Mouse (Mus musculus): ENCODE results near the gene C1rl. TPM values are rescaled to one million over a fixed set of nuclear protein-coding genes. Genes with fewer than 3 reads are reported as not detected.
"Not testable (repeated sequence)": the region's sequence is repeated elsewhere in the genome, so short reads cannot be mapped to it uniquely, and the experiment has no call there.

Gene C1rl
- polyA plus RNA-seq, 1 experiment from 2014 or later, result 0.45 TPM

DNA sequence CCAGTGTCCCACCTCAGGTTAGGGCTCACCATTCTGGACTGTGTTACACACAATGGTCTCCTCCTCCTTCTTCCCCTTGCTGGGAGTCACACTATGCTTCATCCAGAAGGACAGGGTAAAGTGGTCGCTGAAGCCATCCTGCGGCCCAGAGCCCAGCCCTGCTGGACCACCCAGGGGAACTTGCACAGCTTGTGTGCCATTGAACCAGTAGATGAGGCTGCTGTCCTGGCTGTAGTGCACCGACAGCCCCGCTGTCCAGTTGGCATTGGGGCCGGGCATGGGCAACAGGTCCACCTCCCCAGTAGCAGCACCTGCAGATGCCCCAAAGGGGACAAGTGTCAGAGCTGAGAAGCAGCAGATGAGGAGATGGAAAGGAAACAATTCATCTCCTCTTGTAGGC is 35.1 kb upstream of the C1rl start:
- Histone ChIP-seq H3K9me3 (no peaks in the 10 kb centered on the region), H3K9ac (no peak overlapping the region), H3K36me3 (no peaks in the 10 kb centered on the region), H3K4me2 (replicated peaks) (no peak overlapping the region), H3K4me1 (no peaks in the 10 kb centered on the region), H3K27me3 (no peaks in the 10 kb centered on the region), H3K4me3 (no peak overlapping the region), H3K27ac (no peak overlapping the region)
- WGBS, result 86% methylated on average over 5 of the region's 5 CpGs
- no peak for ATAC-seq (ENCODE audit: insufficient number of reproducible peaks, insufficient read depth, low FRiP score, low TSS enrichment)

DNA sequence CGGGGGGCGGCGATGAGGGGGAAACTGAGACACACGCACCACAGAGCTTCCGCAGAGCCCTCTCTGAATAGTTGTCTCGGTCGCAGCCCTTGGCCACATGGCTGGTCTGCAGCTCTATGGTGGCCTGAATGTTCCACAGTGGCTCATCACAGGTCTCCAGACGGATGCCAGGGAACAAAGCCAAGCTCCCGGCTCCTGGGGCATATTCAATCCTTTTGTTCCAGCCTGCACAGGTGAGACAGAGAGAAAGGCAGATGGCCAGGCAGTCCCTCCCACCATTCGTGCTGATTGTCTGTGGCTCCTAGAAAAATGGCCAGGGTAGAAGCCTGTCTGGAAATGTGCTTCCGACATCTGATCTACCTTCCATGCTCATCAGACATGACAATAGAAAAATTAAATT is 34.4 kb upstream of the C1rl start:
- H3K4me3 ChIP-seq, result no peak overlapping the region
- no peaks in the 10 kb centered on the region for H3K27me3 ChIP-seq
- H3K4me1 ChIP-seq, result no peaks in the 10 kb centered on the region
- H3K27ac ChIP-seq, result no peak overlapping the region
- H3K4me2 ChIP-seq (replicated peaks), result no peak overlapping the region
- no peaks in the 10 kb centered on the region for H3K36me3 ChIP-seq
- no peak for ATAC-seq (ENCODE audit: insufficient number of reproducible peaks, insufficient read depth, low FRiP score, low TSS enrichment)
- 82% methylated on average over 11 of the region's 11 CpGs for WGBS
- no peak overlapping the region for H3K9ac ChIP-seq
- no peaks in the 10 kb centered on the region for H3K9me3 ChIP-seq

GRCm38 (mm10) chr6:124459388-124459787 is 33.5 kb upstream of the C1rl start:
- H3K9ac ChIP-seq, result no peak overlapping the region
- no peak overlapping the region for H3K4me3 ChIP-seq
- no peak for ATAC-seq (ENCODE audit: insufficient number of reproducible peaks, insufficient read depth, low FRiP score, low TSS enrichment)
- no peak overlapping the region for H3K4me2 ChIP-seq (replicated peaks)
- no peak overlapping the region for H3K27ac ChIP-seq
- H3K4me1 ChIP-seq, result peaks cover 5% of the 10 kb centered on the region; the same call in 1 of the 2 replicates
- H3K27me3 ChIP-seq, result no peaks in the 10 kb centered on the region
- no peaks in the 10 kb centered on the region for H3K9me3 ChIP-seq
- 80% methylated on average over 4 of the region's 4 CpGs for WGBS
- H3K36me3 ChIP-seq, result no peaks in the 10 kb centered on the region

DNA sequence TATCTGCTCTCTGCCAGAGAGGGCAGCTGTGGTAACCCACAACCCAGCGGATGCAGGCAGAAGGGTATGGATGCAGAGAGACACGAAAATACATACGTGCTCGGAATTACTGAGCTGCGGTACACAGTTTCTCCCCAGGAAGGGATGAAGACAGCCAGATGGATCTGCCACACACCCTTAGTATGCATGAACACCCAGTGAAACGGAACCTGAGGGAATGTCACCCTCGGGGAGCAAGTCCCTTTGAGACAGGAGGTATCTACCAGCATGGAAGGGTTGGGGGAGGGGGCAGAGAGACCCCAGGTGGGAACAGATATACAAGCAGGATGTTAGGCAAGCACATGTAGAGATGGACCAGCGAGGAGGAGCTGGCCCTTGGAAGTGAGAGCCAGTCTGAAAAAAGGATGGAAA is 29.0 kb upstream of the C1rl start:
- peak overlapping the region; percentile 75 for H3K4me2 ChIP-seq (replicated peaks)
- 22% methylated on average over 8 of the region's 8 CpGs for WGBS
- no peak overlapping the region for H3K27ac ChIP-seq
- H3K27me3 ChIP-seq, result no peaks in the 10 kb centered on the region
- peak overlapping the region; percentile 50 for H3K4me3 ChIP-seq
- H3K36me3 ChIP-seq, result no peaks in the 10 kb centered on the region
- peak overlapping the region; percentile 58 for H3K9ac ChIP-seq
- H3K9me3 ChIP-seq, result no peaks in the 10 kb centered on the region
- peaks cover 10% of the 10 kb centered on the region for H3K4me1 ChIP-seq
- no peak for ATAC-seq (ENCODE audit: insufficient number of reproducible peaks, insufficient read depth, low FRiP score, low TSS enrichment)

DNA sequence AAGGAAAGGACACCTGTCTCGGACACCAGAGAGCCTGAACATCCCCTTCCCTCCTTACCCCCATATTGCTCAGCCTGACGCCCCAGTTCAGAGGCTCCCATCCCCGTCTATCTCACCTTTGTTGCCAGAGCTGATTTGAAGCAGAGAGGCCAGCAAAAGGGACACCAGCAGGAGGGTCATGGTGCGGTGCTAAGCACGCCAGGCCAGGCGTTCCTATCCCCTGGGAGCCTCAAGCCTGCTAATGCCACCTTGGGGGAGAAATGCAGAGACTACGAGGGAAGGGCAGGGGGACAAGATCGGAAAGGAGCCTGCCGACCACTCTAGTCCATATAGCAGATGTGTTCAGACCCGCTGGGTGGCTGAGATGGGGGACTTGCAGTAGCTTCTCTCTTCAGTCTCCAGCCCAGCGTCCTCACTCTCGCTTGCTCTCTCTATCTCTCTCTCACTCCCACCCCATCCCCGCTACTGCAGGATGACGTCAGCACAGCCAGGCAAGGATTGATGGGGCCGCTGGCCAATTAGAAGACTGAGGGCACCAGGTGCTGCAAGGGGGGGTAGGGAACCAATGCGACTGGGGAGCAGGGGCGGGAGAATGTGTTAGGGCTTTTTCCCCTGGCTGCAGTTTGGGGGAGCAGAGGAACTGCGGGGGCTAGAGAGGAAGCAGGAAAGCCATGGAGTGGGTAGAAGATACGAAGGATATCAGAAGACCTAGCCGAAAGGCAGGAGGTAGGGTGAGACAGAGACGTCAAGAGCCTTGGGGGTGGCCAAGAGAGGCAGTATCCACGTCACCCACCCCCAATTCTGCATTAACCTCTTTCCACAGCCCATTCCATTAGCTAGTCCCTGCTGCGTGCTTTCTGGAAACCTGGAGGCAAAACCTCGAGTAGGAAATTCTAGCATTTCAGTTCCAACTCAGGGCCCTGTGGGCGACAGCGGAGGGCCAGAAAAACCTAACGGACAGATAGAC is 28.3 kb upstream of the C1rl start, which contains the start of gene Clstn3:
Gene Clstn3 (minus strand): TSS at position 490 of the 967 bp plus-strand sequence.
- Histone ChIP-seq H3K9ac (peak within 1 kb of the TSS; percentile 58), H3K27me3 (no peaks in the 10 kb centered on the region), H3K9me3 (no peaks in the 10 kb centered on the region), H3K4me2 (replicated peaks) (peak within 1 kb of the TSS; percentile 75), H3K4me1 (peaks cover 10% of the 10 kb centered on the region), H3K27ac (no peak within 1 kb of the TSS), H3K36me3 (no peaks in the 10 kb centered on the region), H3K4me3 (peak within 1 kb of the TSS; percentile 50)
- peak; percentile 90 for ATAC-seq (ENCODE audit: insufficient number of reproducible peaks, insufficient read depth, low FRiP score, low TSS enrichment)
- WGBS, result 8% methylated on average over 27 of the region's 27 CpGs

DNA sequence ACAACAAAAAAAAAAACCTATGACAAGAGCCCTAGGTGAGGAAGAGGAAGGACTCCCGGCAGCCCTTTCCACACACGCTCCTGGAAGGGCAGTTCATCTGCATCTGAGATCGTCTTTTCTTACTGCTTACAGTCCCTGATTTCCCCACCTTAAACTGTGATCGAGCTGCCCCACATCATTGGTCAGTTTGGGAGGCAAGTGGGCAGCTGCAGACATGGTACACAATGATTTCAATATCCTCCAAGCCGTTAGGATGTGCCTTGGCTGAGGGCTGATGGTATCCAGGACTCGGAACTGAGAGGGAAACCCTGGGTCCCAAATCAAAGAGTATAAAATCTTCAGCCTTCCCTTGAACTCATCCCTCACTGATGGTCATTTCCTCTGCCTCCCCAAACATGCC is 27.6 kb upstream of the C1rl start:
- WGBS, result 48% methylated on average over 6 of the region's 6 CpGs
- peaks cover 10% of the 10 kb centered on the region for H3K4me1 ChIP-seq
- no peak for ATAC-seq (ENCODE audit: insufficient number of reproducible peaks, insufficient read depth, low FRiP score, low TSS enrichment)
- H3K27ac ChIP-seq, result no peak overlapping the region
- H3K27me3 ChIP-seq, result no peaks in the 10 kb centered on the region
- no peak overlapping the region for H3K9ac ChIP-seq
- H3K36me3 ChIP-seq, result no peaks in the 10 kb centered on the region
- H3K4me3 ChIP-seq, result peak overlapping the region; percentile 50
- H3K9me3 ChIP-seq, result no peaks in the 10 kb centered on the region
- H3K4me2 ChIP-seq (replicated peaks), result peak overlapping the region; percentile 75

DNA sequence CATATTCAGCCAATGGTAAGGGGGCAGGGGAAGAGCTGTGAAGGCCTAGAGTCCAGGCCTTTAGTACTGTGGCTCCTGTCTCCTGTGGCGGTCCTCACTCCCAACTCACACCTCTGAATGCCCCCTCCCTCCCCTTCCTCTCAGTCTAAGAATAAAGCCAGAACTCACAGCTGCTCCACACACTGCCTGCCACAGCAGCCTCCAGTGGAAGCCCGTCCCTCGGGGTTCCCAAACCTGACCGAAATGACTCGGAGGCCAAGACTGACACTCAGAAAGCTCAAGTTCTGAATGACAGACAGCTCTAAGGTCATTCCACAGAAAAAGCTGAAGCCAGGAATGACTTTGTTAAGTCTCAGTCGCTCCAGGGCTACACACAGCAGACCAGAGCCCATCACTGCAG is 27.2 kb upstream of the C1rl start:
- 59% methylated on average over 6 of the region's 6 CpGs for WGBS
- no peaks in the 10 kb centered on the region for H3K27me3 ChIP-seq
- H3K36me3 ChIP-seq, result no peaks in the 10 kb centered on the region
- H3K9me3 ChIP-seq, result no peaks in the 10 kb centered on the region
- no peak overlapping the region for H3K4me3 ChIP-seq
- H3K4me1 ChIP-seq, result peaks cover 10% of the 10 kb centered on the region
- H3K4me2 ChIP-seq (replicated peaks), result peak overlapping the region; percentile 75; the same call in 1 of the 2 replicates
- ATAC-seq (ENCODE audit: insufficient number of reproducible peaks, insufficient read depth, low FRiP score, low TSS enrichment), result no peak
- H3K27ac ChIP-seq, result no peak overlapping the region
- H3K9ac ChIP-seq, result no peak overlapping the region

GRCm38 (mm10) chr6:124471121-124471520 is 21.8 kb upstream of the C1rl start:
- H3K36me3 ChIP-seq, result no peaks in the 10 kb centered on the region
- H3K27ac ChIP-seq, result no peak overlapping the region
- WGBS, result 90% methylated on average over 3 of the region's 3 CpGs
- no peak overlapping the region for H3K4me3 ChIP-seq
- H3K27me3 ChIP-seq, result no peaks in the 10 kb centered on the region
- no peak overlapping the region for H3K4me2 ChIP-seq (replicated peaks)
- ATAC-seq (ENCODE audit: insufficient number of reproducible peaks, insufficient read depth, low FRiP score, low TSS enrichment), result no peak
- H3K4me1 ChIP-seq, result no peaks in the 10 kb centered on the region
- no peaks in the 10 kb centered on the region for H3K9me3 ChIP-seq
- H3K9ac ChIP-seq, result no peak overlapping the region

DNA sequence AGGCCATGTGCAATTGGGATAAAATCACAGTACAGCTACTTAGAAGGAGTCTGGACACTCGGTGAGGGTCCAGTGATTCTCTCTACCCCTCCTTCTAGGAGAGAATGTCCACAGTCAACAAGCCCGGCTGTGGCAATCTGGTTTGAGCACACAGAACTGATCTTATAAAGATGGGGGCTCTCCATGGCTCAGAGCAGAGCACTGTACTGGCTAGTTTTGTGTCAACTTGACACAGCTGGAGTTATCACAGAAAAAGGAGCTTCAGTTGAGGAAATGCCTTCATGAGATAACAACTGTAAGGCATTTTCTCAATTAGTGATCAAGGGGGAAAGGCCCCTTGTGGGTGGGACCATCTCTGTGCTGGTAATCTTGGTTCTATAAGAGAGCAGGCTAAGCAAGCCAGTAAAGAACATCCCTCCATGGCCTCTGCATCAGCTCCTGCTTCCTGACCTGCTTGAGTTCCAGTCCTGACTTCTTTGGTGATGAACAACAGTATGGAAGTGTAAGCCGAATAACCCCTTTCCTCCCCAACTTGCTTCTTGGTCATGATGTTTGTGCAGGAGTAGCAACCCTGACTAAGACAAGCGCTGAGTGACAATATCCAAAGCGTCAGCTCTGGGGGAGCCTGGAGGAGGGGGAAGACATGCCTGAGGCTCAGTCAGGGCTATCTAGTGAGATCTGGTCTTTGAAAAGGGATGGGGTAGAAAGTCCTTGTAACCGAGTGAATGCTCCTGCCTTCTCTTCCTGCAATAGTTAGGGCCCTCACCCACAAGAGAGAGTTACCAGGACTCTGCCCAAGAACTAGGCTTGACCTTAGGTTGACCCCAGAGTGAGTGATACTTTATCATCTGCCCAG is 20.9 kb upstream of the C1rl start:
- not testable (repeated sequence) for H3K4me2 ChIP-seq (replicated peaks); H3K27me3 ChIP-seq; ATAC-seq (ENCODE audit: insufficient number of reproducible peaks, insufficient read depth, low FRiP score, low TSS enrichment); H3K4me3 ChIP-seq; H3K4me1 ChIP-seq; H3K36me3 ChIP-seq; H3K9me3 ChIP-seq; H3K27ac ChIP-seq; H3K9ac ChIP-seq
- 78% methylated on average over 6 of the region's 6 CpGs for WGBS

DNA sequence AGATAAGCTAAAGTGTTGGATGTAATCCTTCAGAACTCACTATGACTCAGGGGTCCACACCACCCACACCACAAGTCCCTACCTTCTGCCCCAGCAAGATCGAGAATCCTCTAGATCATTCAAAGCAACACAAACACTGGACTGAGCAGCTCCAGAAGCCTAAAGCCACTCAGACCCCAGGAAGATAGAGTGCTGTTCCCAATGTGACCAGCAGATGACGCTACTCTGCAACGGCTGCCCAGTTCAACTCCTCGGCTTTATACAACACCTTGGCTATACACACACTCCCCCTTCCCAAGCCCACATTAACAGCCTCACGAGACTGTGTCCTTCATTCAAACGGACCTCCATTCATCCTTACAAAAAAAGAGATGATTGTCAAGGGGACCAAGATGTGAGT is 20.1 kb upstream of the C1rl start:
- no peak overlapping the region for H3K27ac ChIP-seq
- WGBS, result 39% methylated on average over 6 of the region's 6 CpGs
- no peak overlapping the region for H3K4me2 ChIP-seq (replicated peaks)

GRCm38 (mm10) chr6:124474621-124475020 is 18.3 kb upstream of the C1rl start:
- H3K9ac ChIP-seq, result no peak overlapping the region
- H3K4me2 ChIP-seq (replicated peaks), result no peak overlapping the region
- H3K27ac ChIP-seq, result no peak overlapping the region
- H3K36me3 ChIP-seq, result no peaks in the 10 kb centered on the region
- no peaks in the 10 kb centered on the region for H3K4me1 ChIP-seq
- H3K9me3 ChIP-seq, result no peaks in the 10 kb centered on the region
- ATAC-seq (ENCODE audit: insufficient number of reproducible peaks, insufficient read depth, low FRiP score, low TSS enrichment), result no peak
- WGBS, result 77% methylated on average over 11 of the region's 11 CpGs
- H3K4me3 ChIP-seq, result no peak overlapping the region
- no peaks in the 10 kb centered on the region for H3K27me3 ChIP-seq

More for the DNA sequence above, 20.1 kb upstream of the C1rl start:
- Histone ChIP-seq H3K36me3 (no peaks in the 10 kb centered on the region), H3K9ac (no peak overlapping the region), H3K4me3 (no peak overlapping the region), H3K27me3 (no peaks in the 10 kb centered on the region), H3K9me3 (no peaks in the 10 kb centered on the region), H3K4me1 (no peaks in the 10 kb centered on the region)
- ATAC-seq (ENCODE audit: insufficient number of reproducible peaks, insufficient read depth, low FRiP score, low TSS enrichment), result no peak

Data from embryonic facial prominence, embryonic 12.5 days (tissue).